Mouse (Mus musculus) inflammation-experienced regulatory T-cells, adult 6 months (primary cell): ENCODE results near the gene Slc2a8. TPM values are rescaled to one million over a fixed set of nuclear protein-coding genes. Genes with fewer than 3 reads are reported as not detected.

Source experiments
- ATAC-seq: one replicate; pipeline ENCODE4 v1.8.0; 2017
- polyA plus RNA-seq, 3 experiments: library from polyadenylated mRNA; unstranded; fragments of 100-300 nt; shearing (Covaris generic); gene quantifications; one replicate each; pipeline ENCODE4 v1.2.1; 2017

Slc2a8 gene
- polyA plus RNA-seq, 3 experiments from 2014 or later = 2.0 to 5.0 (median 2.5) TPM

DNA sequence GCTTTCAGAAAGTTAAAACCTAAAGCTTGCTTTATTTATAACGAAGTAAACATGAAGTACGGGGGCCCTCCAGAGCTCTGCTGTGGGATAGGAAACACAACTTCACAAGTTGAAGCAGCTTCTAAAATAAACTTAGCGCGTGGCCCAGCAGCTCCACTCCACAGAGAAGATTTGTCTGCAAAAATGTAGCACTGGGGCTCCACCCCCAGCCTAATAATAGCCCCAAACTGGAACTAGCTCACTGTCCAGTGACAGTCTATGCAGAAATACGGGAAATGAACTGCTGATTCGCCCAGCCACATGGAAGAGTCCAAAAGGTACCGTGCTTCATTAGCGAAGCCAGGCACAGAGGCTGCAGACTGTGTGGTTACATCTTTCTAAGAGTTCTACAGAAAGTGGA, 12.6 kb downstream of the Slc2a8 start:
- ATAC-seq = no peak

DNA sequence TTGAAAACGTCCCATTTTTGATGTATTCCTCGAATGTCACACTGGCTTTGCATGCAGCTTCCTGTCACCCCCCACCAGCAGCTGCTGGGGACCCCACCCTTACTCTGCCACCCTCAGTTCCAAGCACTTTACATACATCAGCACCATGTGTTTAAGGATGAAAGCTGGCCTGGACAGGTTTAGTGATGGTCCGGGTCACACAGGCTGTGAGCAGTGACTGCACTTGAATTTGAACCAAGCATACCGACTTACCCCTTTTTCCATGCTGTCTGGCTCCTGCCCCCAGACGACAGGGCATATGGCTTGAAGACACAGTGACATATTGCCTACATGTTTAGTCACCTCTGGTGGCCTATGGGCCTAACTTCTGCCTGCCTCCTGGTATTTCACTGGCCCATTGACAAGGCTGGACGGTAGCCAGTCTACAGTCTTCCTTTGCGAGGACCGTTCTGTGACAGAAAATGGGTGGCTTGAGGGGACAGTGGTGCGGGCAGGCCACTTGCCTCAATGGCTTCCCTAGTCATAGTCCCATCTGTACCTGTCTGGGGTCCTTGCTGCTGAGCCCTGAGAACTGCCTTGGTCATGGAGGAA, 13.8 kb downstream of the Slc2a8 start:
- no peak for ATAC-seq

DNA sequence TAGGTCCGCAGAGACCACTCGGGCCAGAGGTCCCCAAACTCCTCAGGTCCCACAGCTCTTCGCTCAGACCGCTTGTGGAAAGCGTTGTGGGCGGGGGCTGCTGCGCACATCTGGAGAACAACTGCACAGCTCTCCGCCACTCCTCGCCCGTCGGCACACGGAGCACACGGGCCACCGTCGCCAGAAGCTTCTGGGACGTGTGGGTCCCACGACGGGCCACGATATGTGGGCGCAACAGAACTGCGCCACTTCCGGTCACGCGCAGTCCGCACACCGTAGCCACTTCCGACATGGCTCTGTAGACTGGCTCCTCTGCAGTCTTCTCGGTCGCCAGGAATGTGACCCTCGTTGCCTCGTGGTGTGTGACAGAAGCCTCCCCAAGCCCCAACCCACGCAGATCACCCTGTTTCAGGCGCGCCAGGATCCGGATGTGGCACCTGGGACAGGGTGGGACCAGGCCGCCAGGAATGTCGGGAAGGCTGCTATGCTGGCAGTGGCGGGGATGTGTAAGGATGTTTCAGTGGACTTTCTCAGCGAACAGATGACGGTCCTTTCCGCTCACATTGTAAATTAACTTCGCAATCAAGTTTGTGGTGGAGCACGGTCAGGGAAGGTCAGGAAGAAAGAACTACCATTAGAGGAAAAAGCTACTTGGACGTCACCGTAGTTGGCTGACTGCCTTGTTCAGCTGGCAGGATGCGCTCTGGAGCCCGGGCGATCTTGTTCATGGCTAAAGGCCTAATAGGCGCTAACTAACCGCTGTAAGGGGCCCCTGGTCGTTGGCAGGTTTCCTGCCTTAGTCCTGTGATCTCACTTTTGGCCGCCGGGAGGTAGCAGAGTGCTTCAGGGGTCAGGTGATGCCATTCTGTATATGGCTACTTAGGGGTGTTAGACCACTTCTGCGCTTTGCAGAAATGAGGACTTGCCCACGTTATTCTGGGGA, 14.9 kb downstream of the Slc2a8 start:
- ATAC-seq = peak; percentile 69

DNA sequence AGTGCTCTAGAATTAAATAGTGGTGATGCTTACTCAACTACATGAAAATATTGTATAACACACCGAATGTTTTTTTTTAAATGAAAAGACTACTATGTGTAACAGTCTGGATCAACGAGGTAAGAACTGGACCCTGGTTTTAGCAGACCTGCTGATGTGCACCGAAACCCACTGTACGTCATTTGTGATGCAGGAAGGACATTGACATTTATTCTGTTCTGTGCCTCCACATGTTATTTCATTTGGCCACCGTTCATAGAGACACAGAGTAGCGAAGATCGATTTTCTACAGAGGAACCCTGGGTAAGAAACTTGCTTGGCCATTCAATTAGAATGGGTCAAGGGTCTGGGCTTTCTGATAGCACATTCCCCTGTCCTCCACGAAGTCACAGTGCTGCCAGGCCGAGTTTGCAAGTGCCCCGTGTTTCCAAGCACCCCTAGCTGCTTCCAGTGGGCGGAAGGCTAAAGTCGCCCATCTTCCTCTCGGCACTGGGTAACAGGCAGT, 15.6 kb downstream of the Slc2a8 start:
- no peak for ATAC-seq

DNA sequence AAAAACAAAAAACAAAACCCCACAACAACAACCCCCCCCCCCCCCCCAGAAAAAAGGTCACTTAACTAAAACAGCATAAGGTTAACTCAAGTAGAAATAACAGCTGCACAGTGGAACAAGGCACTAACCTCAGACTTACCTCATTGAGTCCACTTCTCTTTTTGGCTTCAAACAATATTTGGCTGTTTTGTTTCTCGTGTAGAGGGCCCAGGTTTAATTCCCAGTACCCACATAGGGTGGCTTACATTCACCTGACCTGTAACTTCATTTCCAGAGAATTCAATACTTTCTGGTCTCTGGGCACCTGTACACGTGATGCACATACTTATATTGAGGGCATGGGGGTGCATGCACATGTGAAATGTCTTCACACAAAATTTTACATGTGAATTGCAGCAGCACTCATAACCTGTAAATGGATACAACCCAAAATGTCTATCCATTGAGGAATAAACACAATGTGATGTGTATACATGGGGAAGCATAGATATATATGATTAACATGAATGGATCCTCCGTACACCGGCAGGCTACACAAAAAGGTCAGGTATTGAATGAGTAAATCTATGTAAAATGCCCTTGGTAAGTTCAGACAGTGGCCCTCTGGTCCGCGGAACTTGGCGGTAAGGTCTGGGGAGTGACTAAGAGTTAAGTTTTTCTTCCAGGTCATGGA, 16.2 kb downstream of the Slc2a8 start:
- no peak for ATAC-seq

DNA sequence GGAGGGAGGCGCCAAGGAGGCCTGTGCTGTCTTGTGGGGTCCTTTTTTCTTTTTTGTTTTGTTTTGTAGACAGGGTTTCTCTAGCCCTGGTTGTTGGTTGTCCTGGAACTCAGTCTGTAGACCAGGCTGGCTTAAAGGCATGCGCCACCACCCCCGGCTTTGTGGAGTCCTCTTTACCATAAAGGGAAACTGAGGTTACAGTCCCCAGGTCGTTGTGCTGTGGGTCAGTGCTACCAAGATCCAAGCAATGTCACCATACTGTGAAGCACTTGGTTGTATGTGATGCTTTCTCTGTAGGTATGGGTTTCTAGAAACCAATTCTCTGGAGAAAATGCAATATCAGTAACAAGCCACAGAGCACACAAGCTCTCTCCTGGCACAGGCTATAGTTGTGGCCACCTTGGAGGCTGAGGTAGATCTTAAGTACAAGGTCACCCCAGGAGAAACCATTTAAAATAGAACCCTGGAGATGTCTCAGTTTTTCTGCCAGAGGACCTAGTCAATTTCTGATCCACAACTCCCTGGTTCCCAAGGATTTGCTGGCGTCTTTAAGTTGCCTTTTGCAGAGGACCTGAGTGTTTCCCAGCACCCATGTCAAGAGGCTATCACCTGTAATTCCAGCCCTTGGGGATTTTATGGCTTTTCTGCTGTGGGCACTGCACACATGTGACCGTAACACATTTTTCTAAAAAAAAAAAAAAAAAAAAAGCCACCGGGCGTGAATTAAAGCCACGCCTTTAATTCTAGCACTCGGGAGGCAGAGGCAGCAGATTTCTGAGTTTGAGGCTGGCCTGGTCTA, 17.0 kb downstream of the Slc2a8 start:
- no peak for ATAC-seq

DNA sequence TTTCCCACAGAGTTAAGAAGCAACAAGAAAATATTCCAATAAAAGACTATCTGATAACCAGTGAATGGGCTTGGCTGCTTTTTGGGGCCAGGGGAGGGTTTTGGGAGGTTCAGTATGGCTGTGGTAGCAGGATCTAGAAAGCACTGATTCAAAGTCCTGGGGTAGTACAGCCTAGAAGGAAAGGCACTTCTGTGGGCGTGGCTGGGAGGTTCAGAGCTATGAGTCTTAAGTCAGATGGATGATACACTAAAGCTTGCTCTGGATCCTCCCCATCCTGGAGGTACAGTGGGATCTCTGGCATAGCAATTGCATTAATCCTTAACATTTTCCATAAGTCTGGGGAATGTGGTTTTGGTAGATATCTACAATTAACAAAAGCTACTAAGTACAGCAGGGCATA, 17.9 kb downstream of the Slc2a8 start:
- ATAC-seq = no peak

DNA sequence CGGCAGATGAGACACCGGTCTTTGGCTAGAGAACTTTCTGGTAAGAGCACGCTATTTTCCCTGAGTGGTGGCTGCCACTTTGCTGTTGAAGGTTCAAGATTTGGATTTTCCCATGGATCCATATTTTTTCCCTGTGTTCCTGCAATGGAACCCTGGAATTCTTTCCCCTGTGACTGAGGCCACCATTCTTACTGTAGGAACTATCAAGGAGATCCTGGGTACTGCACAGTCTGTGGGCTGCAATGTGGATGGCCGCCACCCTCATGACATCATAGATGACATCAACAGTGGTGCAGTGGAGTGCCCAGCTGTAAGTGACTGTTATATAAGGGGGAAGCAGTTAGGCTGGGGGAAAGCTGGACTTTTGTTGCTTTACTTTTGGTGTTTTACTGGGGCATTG, 18.3 kb downstream of the Slc2a8 start:
- ATAC-seq = no peak

DNA sequence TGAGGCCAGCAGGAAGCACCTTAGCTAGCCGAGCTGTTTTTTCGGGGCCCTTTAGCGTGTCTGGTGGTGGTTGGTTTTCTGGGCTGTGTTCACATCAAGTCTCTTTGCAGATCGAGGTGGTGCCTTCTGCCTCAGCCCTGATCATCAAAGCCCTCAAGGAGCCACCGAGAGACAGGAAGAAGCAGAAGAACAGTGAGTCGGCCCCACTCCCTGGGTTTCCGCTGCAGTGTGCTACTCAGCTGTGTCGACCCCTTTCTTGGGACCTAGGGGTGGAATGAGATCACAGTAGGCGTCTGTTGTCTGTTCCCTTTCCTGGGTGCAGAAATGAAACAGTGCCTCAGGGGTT, 19.0 kb downstream of the Slc2a8 start:
- peak; percentile 27 for ATAC-seq

DNA sequence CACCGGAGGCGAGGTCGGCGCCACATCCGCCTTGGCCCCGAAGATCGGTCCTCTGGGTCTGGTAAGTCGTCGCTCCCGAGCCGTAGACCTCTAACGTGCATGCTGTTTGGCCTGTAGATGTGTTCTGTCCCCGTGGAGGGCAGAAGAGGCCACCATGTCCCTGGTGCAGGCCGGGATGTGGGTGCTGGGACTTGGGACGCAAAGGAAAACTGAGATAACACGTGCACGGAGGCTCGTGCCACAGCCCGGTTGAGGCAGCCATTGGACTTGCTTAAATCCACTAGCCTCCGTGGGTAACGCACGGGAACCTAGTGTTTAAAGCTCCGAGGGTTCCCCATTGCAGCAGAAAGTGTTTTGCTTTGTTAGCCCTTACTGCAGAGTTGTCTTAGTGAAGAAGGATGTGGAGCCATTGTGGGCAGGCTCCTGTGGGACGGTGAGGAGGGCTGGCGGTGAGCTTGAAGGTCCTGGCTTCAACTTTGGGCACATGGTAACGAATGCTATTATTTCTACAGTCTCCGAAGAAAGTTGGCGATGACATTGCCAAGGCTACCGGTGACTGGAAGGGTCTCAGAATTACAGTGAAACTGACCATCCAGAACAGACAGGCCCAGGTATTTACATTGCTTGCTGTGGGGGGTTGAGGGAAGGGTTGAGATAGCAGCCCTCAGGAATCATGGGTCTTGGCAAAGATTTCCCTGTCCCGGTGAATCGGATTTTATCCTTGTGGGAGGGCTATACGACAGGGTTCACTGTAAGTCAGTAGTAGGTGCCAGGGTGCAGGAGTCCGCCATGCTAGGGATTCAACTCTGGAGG, 19.6 kb downstream of the Slc2a8 start:
- ATAC-seq = no peak

DNA sequence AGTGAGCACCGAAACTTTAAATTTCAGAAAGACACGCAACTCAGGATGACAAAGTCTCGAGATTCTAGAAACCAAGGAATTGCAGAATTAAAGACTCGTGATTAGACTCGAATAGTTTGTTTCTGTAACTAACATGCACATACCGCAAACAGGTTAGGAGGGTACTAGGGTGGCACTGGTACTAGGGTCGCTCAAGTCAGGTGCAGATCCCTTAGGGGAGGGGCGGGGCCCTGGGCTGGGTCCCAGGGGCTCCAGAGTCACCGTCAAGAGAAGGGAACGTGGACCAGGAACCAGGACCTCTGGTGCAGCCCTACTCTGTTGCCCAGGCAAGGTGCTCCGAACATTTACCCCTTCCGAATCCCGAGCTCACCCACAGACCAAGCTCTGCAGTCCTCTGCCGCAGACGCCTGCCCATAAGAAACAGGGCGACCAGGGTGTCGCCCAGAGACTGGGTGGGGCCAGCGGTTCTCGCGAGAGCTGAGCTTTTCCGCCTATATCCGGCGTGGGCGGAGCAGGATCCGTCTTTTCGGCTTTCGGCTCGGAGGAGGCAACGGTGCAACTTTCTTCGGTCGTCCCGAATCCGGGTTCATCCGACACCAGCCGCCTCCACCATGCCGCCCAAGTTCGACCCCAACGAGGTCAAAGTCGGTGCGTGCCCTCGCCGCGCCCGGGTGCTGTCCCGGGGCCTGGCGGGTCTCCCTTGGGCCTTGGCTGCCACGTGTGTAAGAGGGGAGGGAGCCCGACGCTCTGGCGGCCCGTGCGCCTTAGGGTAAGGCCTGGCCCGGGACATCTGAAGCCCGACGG, 20.5 kb downstream of the Slc2a8 start, which contains the start of the genes Rpl12 and Lrsam1:
Gene Rpl12 (plus strand): TSS at position 368 of the 804 bp plus-strand sequence.
Gene Lrsam1 (minus strand): TSS at position 423 of the 804 bp plus-strand sequence.
- ATAC-seq = peak; percentile 88

DNA sequence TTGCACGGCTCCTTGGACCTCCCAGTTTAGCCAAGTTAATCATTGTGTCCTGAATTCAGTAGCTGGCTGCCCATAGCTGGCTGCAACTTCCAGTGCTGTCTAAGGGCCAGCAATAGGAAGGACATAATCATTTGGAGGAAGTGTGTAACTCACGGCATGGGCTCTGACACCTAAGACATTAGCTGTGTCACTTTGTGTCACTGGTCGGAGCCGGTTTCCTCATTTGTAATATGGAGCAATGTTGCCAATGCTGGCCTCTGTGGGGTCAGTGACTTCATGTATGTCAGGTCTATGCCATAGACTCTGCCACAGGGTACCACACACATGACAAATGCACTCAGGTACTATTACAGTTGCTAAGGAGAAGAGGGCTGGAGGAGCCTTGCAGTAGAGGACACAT, 21.6 kb downstream of the Slc2a8 start:
- no peak for ATAC-seq

DNA sequence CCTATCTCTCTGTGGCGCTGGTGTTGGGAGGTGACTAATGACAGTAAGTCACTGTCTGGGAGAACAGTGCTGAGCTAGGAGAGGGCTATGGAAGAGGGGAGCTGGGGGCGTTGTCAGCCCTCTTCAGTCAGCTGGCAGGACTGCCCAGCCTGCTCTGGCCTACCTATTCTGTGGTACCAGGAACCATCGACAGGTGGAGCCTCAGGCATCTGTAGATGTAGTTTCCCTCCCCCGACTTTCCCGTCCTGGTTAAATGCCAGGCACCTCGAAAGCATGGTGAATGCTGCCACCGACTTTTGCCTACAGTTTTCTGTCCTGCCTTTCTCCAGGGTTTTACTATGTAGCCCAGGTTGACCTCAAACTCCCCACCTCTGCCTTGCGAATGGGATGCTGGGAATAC, 24.5 kb downstream of the Slc2a8 start:
- ATAC-seq = no peak

DNA sequence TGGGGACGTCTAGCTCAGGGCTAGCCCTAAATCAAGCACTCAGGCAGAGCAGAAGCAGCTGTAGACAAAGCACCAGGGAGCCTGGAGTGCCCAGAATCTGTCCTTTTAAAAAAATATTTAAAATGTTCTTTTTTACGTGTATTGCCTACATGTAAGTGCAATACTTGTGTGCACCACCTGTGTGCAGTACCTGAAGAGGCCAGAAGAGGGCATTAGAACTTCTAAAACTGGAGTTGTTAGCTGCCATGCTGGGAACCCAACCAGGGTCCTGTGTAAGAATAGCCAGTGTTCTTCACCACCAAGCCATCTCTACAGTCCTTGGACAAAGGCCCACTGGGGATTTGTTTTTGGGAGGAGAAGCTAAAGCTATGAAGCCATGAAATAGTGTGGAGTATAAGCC, 27.3 kb downstream of the Slc2a8 start:
- ATAC-seq = no peak

DNA sequence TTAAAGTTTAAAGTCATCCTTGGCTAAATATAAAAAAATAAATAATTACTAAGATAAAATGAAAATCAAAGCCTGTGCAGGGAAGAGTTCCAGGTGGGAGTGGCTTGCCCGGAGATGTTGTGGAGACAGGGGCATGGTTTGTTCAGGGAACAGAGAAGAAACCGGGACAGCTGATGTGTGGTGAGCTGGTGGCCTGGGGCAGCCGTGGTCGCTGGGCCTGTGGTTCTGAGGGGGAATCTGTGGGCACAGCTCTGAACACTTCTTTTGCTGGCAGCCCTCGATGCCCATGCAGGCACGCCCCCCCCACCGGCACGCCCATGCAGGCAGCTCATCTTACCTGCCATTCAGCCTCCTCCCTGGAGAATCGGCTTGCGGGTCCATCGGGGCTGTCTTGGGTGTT, 34.4 kb downstream of the Slc2a8 start:
- no peak for ATAC-seq

DNA sequence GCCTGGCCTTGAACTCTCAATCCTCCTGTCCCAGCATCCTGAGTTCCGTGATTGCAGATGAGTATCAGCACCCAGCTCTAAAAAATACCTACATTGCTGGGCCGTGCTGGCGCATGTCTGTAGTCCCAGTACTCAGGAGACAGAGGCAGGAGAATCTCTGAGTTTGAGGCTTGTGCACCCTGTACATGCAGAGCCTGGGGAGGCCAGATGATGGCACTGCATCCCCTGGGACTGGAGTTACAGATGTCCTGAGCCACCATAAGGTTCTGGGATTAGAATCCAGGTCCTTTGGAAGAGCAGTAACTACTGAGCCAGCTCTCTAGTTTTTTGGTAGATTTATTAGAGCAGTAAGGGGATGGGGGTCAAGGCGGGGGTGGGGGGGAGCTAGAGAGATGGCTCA, 41.4 kb downstream of the Slc2a8 start:
- no peak for ATAC-seq

DNA sequence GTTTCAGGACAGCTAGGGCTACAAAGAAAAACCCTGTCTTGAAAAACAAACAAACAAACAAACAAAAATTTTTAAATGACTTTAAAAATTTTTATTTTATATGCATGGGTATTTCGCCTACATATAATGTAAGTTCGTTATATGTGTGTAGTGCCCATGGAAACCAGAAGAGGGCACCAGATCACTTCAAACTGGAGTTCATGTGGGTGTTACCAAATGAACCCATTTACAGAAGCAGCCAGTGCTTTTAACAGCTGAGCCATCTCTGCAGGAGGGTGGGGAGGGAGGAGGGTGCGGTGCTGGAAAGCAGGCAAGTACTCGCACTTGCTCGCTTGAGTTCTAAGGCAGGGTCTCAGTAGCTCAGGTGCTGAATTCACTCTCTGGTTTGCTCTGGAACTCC, 42.5 kb downstream of the Slc2a8 start:
- ATAC-seq = no peak

DNA sequence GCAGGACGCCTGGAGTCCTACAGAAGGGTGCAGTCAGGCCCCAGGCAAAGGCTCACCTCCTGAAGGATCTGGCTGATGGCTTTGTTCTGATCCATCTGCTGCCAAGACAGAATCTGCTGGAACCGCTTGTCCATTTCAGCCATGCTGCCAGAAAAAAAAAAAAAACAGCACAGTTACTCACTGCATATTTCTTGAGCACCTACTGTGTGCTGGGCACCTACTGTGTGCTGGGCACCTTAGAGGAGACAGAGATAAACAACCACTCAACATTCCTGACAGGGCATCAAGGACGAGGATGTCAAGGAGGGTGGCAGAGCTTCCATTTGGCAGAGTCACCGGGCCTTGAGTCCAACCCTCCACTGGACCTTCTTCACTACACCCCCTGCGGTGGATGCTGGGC, 43.1 kb downstream of the Slc2a8 start:
- no peak for ATAC-seq

DNA sequence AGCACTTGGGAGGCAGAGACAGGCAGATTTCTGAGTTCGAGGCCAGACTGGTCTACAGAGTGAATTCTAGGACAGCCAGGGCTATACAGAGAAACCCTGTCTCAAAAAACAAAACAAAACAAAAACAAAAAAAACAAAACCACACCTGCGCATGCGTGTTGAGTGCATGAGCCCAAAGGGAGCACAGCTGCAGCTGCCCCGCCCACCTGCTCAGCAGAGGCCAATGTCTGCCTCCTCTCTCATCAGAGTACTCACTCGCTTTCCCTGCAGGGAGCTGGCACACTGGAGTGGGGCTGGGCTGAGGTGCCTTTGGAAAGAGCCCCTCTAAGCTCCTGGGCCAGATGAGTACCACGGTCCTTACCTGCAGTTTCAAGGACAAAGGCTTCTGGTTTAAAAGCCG, 50.2 kb downstream of the Slc2a8 start:
- no peak for ATAC-seq

DNA sequence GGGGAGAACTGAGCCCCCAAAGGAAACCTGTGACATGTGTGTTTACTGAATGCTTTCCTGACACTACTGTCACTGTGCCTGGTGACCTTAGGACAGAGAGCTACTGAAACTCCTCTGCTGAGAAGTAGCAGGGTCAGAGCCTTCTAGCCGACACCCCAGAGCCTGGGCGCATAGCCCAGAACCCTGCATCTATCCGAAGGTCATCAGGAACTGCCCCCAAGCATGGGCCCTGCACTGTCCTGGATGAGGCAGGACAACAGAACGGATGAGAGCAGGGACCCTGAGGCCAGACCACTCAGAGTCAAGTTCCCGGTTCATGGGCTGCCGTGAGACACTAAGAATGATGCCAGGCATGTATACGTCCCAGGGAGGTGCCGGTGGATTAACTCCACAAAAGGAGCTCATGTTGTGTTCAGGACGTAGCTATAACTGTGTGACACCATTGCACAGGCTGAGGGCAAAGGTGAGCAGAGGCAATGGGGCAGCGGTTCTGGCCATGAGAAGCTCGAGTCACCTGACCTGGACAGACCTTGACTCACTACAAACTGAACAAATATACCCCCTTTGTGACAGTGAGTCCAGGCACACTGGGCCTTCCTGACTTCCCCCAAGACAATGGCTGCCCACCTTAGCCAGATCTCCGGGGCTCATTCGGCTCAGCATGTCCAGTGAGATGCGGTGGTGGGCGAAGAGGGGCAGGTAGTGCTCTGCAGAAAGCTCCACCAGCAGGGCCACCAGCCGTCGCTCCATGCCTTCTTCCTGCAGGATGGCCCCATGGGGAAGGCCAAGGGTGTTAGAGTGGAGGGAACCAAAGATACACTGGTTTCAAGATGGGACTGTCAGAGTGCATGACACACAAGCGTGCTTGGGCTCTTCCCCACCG, 52.7 kb downstream of the Slc2a8 start:
- no peak for ATAC-seq
